Mouse (Mus musculus): ENCODE data around the gene Bms1.

The Bms1 gene

DNA sequence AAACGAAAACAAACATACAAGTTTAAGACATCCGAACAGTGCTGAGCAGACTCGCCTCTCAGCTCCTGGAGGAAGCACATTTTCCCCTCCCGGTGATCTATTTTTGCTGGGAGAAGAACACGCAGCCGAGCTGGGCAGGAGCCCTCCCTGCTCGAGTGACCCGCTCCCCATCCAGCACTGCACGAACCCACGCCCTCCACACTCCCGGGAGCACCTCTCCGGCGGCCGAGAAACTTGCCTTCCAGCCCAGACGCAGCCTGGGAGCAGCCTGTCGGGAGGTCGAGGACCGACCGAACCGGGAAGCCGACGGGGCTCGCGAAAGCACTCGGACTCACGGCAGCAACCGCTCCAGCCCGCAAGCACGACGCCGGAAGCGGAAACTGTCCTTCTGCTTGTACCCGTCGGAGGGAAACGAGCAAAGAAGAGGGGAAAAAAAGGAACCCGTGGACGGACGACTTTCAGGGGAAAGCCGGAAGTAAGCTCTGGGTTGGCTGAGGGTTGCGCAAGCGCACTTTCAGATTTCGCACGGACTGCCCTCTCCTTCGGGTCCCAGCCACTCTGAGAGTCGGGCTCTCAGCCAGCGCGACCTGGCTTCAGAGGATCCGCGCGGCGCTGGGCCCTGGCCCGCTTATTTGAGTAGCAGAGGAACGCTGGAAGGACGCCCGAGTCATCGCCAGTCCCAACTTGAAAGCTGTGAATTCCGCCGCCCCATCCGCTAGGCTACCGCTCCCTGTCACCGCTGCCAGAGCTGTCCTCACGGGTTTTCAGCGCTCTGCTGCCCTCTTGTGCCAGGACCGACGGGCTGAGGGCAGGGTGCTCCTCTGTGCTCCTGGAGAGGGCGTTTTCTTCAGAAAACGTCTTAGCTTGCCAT is at the start of gene Bms1:
Gene Bms1 (minus strand): TSS at position 425 of the 871 bp plus-strand sequence.
- peak; percentile 94 for DNase-seq (ENCODE audit: low spot score)

DNA sequence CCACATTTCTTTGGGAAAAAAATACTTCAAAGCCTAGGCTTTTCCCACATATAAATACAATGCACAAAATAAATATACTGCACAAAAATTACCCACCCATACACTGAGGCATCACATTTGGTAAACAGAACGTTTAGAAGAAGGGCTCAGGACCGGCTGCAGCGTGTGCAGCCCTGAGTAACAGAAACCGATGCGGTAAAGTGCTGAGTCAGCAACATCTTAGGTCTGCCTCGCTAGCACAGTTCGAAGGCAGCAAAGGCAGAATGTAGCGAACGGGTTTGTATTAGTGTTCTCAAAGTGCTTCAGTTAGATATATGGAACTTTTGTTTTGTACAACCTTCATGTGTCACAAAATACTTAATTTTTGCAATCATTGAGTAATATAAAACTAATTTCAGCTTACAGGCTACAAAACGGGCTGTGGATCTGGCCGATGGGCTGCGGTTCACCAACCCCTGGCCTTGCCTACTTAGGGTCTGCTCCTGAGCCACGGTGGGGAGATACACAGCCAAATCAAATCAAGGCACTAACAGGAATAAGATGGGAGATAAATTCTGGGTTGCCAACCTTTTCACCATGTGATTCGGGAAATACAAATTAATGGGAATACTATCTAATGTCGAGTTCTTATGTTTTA is 42.9 kb upstream of the Bms1 start:
- no peak for DNase-seq (ENCODE audit: low spot score)

DNA sequence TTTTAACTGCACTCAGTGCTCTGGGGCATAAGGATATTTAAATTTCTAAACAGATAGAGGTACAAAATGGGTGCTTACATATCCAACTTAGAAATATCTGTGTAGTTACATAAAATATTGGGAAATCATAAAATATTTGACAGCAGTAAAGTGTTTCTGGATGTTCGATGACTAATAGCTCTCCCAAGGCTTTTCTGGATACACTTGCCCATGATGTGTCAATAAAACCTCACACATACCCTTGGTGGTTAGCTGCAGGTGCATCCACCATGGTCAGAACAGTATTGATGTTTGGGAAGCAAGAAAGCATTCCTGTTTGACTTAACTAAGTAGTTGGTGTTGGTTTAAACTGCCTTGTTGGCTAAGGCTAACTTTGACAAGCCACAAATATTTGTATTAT is 38.5 kb upstream of the Bms1 start:
- no peak for DNase-seq (ENCODE audit: low spot score)

DNA sequence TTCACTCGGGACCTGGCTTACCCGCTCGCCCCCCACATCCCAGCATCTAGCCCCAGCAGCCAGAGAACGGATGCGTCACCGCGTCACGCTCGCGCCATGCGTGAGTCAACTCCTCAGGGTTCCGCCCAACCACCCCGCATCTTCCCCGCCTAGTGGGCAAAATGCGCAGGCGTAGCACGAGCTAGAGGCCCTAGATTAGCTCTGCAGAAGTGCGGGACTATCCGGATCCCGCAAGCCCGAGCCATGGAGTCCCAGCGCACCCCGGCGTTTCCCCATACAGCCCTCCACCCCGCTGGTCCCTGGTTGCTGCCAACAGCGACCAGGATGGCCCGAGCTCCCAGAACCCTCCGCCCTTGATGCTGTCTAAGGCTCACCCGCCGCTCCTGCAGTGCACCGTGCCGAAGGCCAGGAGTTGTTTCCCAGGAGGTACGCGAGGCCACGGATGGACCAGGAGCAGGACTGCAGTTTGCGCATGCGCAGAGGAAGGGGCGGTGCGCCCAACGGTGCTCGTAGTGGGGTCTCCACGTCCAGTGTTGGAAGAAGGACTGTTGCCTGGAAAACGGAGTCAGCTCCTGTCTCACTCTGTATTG is 35.9 kb upstream of the Bms1 start, which contains the start of gene Zfp248:
Gene Zfp248 (minus strand): TSS at position 487 of the 590 bp plus-strand sequence.
- DNase-seq (ENCODE audit: low spot score), result peak; percentile 90

DNA sequence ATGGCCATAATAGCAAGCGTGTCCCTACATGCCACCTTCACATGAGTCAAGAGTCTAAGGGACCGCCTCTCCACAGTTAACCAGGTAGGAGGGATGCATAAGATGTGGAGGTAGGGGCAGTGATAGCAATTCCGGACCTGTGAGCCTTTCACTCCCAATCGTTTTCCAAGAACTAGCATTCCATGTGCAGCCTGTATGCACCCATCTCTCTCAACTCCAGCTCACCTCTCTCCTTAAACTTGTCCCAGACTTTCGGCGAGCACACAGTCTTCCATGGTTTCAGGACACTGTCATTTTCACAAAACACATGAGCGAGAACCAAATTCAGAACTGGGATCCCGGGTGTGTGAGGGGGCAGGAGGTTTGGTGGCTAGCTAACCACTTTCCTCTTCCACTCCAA is 35.2 kb upstream of the Bms1 start:
- DNase-seq (ENCODE audit: low spot score), result no peak

DNA sequence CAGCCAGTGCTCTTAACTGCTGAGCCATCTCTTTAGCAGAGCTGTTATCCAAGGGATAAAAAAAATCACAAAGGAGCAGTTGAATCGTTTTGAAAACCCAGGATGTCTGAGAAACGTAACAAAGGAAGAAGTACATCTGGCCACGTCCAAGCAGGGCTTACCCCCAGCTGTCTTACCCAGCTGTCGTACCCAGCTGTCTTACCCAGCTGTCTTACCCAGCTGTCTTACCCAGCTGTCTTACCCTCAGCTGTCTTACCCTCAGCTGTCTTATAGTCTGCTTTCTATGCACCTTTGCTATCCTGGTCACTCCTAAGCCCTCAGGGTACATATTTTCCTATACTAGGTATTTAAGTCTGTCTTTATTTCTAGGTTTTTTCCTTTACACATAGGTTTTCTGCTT is 12.2 kb upstream of the Bms1 start:
- DNase-seq (ENCODE audit: low spot score), result no peak

DNA sequence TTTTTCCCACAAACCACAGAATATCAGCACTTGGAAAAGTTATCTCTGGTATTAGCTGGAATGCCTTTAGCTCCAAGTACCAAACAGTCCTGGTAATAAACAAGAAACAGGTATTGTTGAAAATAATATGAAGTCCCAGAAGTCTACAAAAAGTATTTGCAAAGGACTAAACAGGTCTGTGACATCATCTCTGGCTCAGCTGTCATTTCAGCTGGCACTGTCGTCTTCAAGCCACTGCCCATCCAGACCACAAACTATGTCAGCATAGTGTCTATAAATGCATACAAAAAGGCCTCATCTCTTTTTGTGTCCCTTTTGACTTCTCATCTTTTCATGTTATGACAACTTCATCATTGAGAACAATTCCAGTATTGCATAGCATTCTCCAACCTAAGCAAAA is 7.4 kb upstream of the Bms1 start:
- DNase-seq (ENCODE audit: low spot score), result no peak

DNA sequence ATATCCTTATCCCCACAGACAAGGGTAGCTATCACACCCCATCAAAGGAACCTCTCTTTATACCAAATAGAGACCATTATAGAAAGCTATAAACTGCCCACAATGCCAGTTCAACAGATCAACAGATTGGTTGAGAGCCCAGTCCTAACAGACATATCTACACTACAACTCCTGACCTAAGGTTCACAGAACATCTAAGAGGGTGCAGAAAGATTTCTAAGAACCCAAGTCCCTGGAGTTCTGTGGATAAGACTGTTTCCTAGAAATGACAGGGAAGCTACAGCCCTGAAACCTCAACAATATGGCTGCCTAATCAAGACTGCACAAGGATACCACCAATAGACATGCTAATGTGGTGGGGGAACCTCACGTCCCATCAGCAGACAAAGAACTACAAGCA is 8.8 kb downstream of the Bms1 start:
- no peak for DNase-seq (ENCODE audit: low spot score)

DNA sequence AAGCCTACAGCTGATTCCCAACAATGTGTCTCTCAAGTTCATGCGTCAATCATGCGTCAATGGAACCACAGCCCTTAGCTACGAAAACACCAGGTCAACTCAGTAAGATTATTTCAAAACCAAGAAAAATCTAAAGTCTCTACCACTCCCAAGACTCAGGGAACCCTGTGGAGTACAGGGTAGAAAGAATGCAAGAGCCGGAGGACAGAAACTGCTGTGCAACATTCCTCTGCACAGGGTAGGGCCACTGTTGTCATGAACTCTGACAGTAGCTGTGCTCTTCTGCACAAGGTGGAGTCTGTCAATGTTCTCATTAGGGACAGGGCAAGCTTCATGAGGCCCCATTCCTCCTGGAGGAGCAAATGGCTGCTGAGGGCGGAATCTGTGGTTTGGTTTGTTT is 10.8 kb downstream of the Bms1 start:
- DNase-seq (ENCODE audit: low spot score), result no peak

DNA sequence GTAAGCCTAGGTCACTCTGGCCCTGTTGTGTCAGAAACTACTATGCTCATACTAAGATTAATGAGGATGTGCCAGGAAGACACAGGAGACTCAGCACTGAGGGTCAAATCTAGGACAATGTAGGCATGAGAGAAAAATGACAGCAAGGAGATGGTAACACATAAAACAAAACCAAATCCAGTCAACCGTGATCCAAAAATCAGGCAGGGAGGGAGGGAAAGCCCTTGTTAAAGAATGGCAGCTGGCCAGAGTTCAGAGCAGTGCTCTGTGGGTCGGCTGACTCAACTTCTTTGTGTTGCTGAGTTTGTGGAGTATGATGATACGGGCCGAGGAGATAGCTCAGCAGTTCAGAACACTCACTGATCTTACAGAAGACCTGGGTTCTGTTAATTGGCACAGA is 12.9 kb downstream of the Bms1 start:
- no peak for DNase-seq (ENCODE audit: low spot score)

DNA sequence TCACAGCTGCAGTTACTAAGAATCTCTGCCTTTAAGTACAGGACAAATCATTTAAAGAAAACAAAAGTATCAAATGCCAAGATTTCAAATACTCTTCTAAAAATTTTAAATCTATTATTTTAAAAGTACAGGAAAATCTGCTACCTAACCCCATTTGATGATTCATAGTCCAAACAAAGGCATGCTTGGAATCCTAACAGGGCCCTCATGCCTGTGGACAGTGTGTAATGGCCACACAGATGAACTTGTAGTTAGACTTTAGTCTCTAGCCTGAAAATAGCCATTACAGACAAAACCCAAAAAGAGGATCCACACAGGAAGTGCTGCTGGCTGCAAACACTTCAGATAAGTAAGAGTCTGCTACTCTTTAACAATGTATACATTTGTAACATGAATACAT is 28.5 kb downstream of the Bms1 start:
- DNase-seq (ENCODE audit: low spot score), result no peak

DNA sequence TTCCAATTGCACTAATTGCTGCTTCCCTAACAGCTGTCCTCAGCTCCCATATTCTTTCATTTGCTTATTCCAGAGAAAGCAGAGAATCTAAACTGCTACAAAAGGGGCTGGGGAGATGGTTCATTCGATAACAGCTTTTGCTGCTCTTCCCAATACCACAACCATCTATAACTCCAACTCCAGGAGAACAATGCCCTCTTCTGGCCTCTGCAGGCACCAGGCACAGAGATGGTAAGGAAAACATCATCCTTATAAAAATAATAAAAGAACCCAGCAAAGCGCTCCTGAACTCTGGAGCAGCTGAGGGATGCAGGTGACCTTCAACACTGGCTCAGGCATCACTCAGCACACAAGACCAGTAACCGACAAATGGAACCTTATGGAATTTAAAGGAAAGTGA is 33.3 kb downstream of the Bms1 start:
- DNase-seq (ENCODE audit: low spot score), result no peak

DNA sequence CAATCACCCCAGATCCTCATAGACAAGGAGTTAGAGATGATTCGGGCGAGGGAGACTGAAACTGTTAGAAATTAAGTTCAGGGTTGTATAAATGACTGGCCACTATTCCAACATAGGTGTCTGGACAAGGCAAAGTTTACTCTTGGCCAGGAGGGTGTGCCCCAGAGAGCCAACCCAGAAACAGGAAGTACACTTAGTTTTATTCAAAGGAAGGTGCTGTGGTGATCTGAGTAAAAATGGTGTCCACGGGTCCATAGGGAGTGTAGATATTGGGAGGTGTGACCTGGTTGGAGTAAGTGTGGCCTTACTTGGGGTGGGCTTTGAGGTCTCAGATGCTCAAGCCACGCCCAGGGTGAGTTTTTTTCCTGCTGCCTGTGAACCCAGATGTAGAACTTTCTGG is 38.0 kb downstream of the Bms1 start:
- DNase-seq (ENCODE audit: low spot score), result no peak

DNA sequence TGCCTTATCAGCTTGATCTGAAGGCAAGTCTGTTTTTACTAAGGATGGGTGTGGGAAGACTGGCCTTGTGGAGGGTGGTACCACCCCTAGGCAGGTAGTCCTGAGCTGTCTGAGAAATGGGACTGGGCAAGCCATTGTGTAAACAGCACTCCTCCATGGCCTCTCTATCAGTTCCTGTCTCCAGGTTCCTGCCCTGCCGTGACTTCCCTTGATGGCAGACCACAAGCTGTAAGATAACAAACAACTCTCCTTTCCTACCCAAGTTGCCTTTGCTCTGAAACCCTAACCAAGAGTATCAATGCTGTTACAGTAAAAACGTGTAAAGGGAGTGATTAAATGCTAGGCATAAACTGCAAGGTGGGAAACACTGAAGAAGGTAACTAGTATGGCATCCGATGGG is 38.6 kb downstream of the Bms1 start:
- DNase-seq (ENCODE audit: low spot score), result no peak

DNA sequence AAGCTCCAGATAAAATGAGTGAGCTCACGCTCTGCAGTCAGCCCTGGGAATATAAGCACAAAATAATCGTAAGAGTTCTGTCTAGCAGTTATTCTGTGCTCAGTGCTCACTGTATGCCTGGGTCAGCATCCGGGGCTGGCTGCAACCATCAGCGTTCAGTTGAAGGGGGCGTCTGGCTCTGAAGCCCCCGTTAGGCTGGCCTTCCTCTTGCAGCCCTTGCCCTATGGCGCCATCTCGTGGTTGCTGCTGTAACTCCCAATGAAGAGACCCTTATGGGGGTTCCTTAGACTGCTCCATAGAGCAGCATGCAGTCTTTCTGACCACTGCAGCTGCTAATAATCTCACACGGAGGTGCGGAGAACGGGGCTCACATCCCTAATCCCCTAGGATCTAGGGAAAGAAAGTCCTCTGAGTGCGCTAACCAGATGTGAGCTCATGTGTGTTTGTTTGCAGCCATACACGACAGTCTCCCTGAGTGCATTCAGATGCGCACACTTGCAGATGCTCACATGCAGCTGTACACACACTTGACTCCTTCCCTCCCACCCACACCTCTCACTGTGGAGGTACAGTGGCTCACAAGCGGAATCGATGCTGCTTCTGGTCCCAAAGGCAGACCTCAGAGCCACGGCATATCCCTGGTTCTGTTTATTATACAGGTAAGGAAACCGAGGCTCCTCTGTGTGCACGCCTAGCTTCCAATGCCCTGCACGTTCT is 39.7 kb downstream of the Bms1 start:
- DNase-seq (ENCODE audit: low spot score), result no peak

DNA sequence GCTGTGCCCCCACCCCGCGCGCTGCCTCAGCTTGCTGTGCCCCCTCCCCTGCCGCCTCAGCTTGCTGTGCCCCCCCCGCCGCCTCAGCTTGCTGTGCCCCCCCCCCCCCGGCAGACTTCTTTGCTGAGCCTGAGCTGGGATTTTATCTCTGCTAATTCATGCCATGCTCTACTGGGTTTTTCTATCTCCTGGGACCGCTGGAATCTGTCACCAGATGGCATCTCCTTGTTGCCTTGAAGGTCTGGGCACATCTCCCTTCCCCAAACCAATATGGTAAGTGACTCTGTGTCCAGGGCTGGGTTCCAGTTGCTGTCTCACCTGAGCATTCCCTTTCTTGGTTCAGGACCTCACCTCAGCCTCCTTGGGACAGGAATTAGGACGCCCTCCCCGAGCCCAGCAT is 41.7 kb downstream of the Bms1 start:
- DNase-seq (ENCODE audit: low spot score), result no peak

DNA sequence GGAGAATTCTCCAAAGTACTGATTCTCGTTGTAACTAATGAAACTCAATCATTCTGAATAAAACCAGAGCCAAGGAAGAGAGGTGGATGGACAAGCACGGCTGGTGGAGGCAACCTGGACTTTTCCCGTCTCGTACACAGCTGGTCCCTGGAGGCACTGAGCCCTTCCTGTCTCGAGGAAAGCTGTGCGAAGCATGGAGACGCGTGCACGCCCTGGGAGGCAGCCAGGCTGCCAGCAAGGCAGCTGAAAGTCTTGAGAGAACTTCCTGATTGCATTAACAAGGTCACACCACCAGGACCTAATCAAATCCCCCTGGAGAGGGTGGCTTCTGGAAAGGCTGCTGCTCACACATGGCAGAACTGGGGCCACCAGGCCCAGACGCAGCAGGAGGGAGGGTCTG is 43.3 kb downstream of the Bms1 start:
- no peak for DNase-seq (ENCODE audit: low spot score)

DNA sequence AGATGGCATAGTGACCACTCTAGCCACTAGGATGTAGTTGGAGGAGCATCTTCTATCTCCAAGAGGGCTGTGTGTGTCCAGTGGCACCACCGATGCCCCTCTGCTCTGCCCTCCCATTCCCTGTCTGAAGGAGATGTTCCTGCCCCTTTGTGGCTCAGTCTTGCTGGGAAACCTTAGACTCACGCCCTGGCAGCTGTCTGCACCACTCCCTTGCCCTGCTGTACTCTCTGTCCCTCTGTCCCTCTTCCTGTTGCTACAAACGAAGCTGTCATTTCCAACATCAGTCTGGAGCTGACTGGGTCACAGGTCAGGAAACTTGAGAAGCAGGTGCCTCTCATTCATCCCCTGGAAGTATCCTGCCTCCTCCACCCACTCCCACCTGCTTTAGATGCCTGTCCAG is 43.8 kb downstream of the Bms1 start:
- DNase-seq (ENCODE audit: low spot score), result no peak

DNA sequence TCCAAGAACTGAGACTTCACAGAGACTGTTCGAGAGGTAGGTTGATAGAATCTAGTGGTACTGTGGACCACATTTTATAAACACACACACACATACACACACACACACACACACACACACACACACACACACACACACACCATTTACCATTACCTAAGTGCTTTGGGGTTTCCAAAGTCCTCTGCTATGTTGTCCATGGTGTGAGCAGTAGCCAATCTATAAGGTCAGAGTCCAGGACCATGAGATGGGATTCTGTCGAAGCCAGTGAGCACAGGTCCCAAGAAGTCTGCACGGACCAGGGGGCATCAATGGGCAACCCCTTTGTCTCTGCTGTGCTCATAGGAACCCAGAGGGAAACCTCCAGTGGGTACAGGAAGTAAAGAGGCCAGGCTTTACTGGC is 44.2 kb downstream of the Bms1 start:
- no peak for DNase-seq (ENCODE audit: low spot score)

DNA sequence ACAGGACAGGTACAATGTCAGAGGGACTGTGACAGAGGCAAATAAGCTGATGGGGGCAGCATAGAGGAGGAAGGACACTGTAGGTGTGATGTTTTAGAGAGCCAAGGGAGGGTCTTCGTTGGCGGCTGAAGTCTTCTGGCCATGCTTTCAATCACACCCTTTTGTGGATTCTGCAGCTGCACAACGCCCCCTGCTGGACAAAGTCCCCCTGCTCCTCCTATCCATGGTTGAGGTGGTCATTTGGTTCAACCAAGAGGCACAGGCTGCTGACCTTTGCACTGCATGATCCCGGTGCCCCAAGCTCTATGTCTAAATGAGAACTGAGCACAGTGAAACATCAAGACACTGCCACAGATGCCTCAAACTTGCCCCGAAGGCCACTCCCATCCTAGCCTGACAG is 46.0 kb downstream of the Bms1 start:
- peak; percentile 20 for DNase-seq (ENCODE audit: low spot score)

DNA sequence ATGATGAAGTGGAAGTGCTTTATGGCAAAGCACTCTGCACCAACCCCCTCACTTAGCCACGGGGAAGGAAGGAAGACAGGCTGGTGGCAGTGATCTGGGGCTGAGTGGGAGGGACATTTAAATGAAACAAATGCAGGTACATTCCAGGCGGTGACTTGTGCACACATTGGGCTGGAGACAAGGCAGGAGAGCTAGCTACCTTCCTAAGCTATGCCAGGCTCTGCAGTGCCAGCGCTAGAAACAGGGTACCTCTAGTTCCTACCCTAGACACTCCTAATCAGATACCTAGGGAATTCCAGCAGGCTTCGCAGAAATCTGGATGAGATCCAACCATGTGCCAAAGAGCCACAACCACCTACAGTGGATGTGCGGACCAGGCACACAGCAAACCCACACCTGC is 46.5 kb downstream of the Bms1 start:
- DNase-seq (ENCODE audit: low spot score), result no peak

DNA sequence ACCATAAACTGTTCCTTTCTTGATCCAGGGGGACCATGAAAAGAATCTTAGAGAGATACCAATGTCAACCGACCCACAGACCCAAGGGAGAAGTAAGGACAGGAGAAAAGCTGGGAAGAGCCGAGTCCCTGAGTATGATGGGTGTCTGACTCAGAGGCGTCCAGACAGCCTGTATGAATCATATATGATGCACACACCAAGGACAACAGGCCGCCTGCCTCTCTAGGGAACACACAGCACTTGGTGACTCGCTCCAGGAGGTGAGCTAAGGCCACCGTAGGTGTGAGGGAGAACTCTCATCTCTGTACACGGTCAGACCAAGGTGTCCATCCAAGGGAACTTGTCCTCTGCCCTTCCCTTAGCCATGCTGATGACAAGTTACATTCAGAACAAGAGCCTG is 51.8 kb downstream of the Bms1 start:
- DNase-seq (ENCODE audit: low spot score), result no peak

DNA sequence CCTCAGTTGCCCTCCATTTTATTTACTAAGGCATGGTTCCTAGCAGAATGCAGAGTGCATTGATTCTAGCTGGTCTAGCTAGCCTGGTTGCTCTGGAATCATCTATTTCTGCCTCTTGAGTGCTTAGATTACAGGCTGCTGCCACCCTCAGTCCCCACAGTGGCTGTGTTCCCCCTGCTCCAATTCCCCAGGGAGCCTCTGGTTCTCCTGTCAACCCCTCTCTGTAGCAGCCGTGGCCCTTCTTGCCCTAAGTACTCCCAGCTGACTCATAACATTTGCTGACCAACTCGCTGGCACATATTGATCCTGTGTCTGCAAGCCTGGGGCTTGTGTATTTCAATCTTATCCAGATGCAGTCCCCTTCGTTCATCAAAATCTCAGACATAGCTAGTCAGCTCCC is 53.1 kb downstream of the Bms1 start:
- DNase-seq (ENCODE audit: low spot score), result no peak

Measured in testis, postnatal 14 days (tissue).